Mouse (Mus musculus): ENCODE results near the gene Muc3a. TPM values are rescaled to one million over a fixed set of nuclear protein-coding genes. Genes with fewer than 3 reads are reported as not detected.

Muc3a gene
- polyA plus RNA-seq, 1 experiment from 2014 or later = not detected

DNA sequence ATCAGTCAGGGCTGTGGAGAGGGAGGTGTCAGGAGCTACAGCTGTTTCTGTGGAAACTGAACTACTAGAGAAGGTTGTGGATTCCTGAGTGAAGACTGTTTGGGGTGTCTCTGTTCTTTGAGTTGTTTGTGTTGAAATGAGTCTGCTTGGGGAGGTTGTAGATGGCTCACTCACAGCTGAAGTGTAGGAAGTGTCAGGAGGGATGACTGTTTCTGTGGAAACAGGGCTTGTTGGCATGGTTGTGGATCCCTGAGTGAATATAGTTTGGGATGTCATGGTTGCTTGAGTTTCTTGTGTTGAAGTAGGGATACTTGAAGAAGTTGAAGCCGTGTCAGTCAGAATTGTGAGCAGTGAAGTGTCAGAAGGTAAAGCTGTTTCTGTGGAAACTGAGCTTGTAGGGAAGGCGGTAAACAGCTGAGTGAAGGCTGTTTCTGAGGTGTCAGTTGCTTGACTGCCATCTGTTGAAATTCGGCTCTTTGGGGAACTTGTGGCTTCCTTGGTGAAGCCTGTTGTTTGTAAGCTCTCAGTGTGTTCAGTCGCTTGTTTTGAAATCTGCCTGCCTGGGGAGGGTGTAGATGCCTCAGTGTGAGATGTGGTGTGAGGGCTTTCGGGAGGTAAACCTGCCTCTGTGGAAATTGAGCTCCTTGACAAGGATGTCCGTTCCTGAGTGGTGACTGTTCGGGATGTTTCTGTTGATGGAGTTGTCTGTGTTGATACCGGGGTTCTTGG, 32.4 kb downstream of the Muc3a start:
- 80% methylated on average over 8 of the region's 8 CpGs for WGBS
- Histone ChIP-seq H3K9me3 (ENCODE audit: control insufficient read depth, low read length) (no peaks in the 10 kb centered on the region), H3K4me1 (replicated peaks; ENCODE audit: control insufficient read depth, insufficient read depth, low read length) (no peaks in the 10 kb centered on the region), H3K36me3 (ENCODE audit: control insufficient read depth, insufficient read depth) (no peaks in the 10 kb centered on the region), H3K27ac (ENCODE audit: low read length) (no peak overlapping the region), H3K4me3 (replicated peaks; ENCODE audit: low read length) (no peak overlapping the region), H3K9ac (replicated peaks; ENCODE audit: low read depth, low read length) (no peak overlapping the region), H3K27me3 (replicated peaks; ENCODE audit: control insufficient read depth, insufficient read depth, low read length) (no peaks in the 10 kb centered on the region), H3K4me2 (ENCODE audit: low read length) (no peak overlapping the region)
- no peak for ATAC-seq

DNA sequence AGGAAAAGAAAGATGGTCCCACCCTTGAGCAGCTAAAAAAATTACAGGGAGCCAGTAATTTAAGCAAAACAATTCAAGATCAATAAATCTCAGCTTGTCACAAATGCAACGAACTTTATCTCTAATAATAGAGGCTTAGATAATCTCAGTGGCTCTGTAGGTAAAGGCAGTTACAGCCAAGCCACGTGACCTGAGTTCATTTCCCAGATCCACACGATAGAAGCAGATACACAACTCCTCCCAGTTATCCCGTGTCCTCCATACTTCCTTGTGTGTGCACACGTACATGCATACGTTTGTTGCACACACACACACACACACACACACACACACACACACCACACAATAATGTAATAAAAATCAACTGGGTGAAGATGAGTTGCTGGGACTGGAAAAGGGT, 38.2 kb downstream of the Muc3a start:
- Histone ChIP-seq H3K4me3 (replicated peaks; ENCODE audit: low read length) (no peak overlapping the region), H3K36me3 (ENCODE audit: control insufficient read depth, insufficient read depth) (no peaks in the 10 kb centered on the region), H3K4me1 (replicated peaks; ENCODE audit: control insufficient read depth, insufficient read depth, low read length) (no peaks in the 10 kb centered on the region), H3K9ac (replicated peaks; ENCODE audit: low read depth, low read length) (no peak overlapping the region), H3K27me3 (replicated peaks; ENCODE audit: control insufficient read depth, insufficient read depth, low read length) (no peaks in the 10 kb centered on the region), H3K9me3 (ENCODE audit: control insufficient read depth, low read length) (no peaks in the 10 kb centered on the region), H3K27ac (ENCODE audit: low read length) (no peak overlapping the region), H3K4me2 (ENCODE audit: low read length) (no peak overlapping the region)
- 81% methylated on average over 6 of the region's 6 CpGs for WGBS
- ATAC-seq = no peak

DNA sequence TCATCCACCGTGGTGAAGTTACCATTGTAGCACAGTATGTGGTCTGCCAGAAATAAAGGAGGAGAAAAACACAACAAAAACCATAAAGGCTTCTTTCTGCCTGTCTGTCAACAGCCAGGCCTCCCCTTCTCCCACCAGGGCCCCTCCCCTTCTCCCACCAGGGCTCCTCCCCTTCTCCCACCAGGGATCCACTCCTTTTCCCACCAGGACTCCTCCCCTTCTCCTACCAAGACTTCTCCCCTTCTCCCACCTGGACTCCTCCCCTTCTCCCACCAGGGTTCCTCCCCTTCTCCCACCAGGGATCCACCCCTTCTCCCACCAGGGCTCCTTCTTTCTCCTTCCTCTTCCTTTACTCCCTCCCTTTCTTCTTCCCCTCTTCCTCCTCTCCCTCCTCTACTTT, 39.6 kb downstream of the Muc3a start:
- H3K4me1 ChIP-seq (replicated peaks; ENCODE audit: control insufficient read depth, insufficient read depth, low read length) = no peaks in the 10 kb centered on the region
- H3K9me3 ChIP-seq (ENCODE audit: control insufficient read depth, low read length) = no peaks in the 10 kb centered on the region
- no peak overlapping the region for H3K9ac ChIP-seq (replicated peaks; ENCODE audit: low read depth, low read length)
- H3K4me3 ChIP-seq (replicated peaks; ENCODE audit: low read length) = no peak overlapping the region
- no peak overlapping the region for H3K27ac ChIP-seq (ENCODE audit: low read length)
- H3K27me3 ChIP-seq (replicated peaks; ENCODE audit: control insufficient read depth, insufficient read depth, low read length) = no peaks in the 10 kb centered on the region
- H3K4me2 ChIP-seq (ENCODE audit: low read length) = no peak overlapping the region
- WGBS = 0% methylated on average over 1 of the region's 1 CpGs
- H3K36me3 ChIP-seq (ENCODE audit: control insufficient read depth, insufficient read depth) = no peaks in the 10 kb centered on the region
- ATAC-seq = no peak

DNA sequence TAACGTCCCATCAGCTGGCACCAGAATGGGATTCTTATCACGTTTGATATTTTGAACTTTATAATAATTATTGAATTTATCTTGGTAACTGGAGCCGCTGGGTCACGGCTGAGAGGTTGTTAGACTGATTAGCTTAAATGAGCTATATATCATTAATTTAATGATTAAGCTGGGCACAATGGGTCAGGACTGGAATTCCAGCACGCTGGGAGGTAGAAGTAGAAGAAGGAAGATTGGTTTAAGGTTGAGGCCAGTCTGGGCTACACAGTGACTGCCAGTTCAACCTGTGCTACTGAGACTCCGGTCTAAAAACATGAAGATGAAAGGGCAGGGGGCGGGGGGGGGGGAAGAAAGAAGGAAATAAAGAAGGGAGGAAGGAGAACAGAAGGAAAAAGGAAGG, 40.7 kb downstream of the Muc3a start:
- Histone ChIP-seq H3K27ac (ENCODE audit: low read length) (no peak overlapping the region), H3K9me3 (ENCODE audit: control insufficient read depth, low read length) (no peaks in the 10 kb centered on the region), H3K9ac (replicated peaks; ENCODE audit: low read depth, low read length) (no peak overlapping the region), H3K4me1 (replicated peaks; ENCODE audit: control insufficient read depth, insufficient read depth, low read length) (no peaks in the 10 kb centered on the region), H3K4me3 (replicated peaks; ENCODE audit: low read length) (no peak overlapping the region), H3K27me3 (replicated peaks; ENCODE audit: control insufficient read depth, insufficient read depth, low read length) (no peaks in the 10 kb centered on the region), H3K36me3 (ENCODE audit: control insufficient read depth, insufficient read depth) (no peaks in the 10 kb centered on the region), H3K4me2 (ENCODE audit: low read length) (no peak overlapping the region)
- 81% methylated on average over 6 of the region's 7 CpGs for WGBS
- no peak for ATAC-seq

DNA sequence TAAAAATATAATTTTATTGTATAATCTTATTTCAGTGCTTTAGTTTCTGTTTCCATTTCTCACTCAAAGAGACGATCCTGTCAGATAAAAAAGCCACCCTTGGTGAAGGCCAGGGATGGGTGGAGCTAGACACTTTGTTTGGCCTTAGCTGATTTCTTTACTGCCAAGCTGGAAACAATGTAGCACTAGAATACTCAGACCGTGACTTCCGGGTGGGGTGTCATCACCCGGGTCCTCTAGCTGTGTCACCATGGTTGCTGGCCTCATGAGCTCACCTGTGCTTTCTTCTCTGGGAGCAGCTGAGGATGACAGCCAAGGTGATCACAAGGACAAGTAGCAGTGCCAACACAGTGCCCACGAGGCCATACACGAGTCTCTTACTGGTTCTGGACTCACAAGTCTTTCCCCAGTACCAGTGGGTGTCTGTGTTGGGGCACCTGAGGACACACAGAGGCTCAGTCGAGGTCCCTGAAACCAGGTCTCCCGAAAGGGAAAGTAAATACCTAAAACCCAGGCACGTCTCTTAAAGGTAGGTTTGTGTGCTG, 41.3 kb downstream of the Muc3a start:
- Histone ChIP-seq H3K4me3 (replicated peaks; ENCODE audit: low read length) (no peak overlapping the region), H3K9me3 (ENCODE audit: control insufficient read depth, low read length) (no peaks in the 10 kb centered on the region), H3K4me1 (replicated peaks; ENCODE audit: control insufficient read depth, insufficient read depth, low read length) (no peaks in the 10 kb centered on the region), H3K27ac (ENCODE audit: low read length) (no peak overlapping the region), H3K4me2 (ENCODE audit: low read length) (no peak overlapping the region), H3K36me3 (ENCODE audit: control insufficient read depth, insufficient read depth) (no peaks in the 10 kb centered on the region), H3K9ac (replicated peaks; ENCODE audit: low read depth, low read length) (no peak overlapping the region), H3K27me3 (replicated peaks; ENCODE audit: control insufficient read depth, insufficient read depth, low read length) (no peaks in the 10 kb centered on the region)
- 77% methylated on average over 9 of the region's 9 CpGs for WGBS
- no peak for ATAC-seq

DNA sequence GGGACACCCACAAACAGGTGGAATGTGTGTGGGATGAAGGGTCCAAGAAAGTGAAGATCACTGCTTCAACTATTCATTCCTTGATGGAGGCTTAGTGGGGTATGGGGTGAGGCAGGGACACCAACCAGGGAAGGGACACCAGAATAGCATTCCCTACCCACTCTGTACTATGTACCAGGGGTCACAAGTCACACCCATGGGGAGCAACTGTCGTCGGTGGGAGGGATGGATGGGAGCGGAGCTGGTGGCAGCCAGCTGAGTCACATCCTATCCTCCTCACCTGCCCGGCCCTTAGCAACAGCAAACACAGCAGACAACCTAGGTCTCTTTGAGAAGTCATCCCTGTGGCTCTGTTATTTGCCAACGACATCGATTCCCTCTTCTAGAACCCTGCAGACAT, 44.6 kb downstream of the Muc3a start:
- WGBS = 78% methylated on average over 6 of the region's 6 CpGs
- Histone ChIP-seq H3K4me1 (replicated peaks; ENCODE audit: control insufficient read depth, insufficient read depth, low read length) (no peaks in the 10 kb centered on the region), H3K9ac (replicated peaks; ENCODE audit: low read depth, low read length) (no peak overlapping the region), H3K27ac (ENCODE audit: low read length) (no peak overlapping the region), H3K4me3 (replicated peaks; ENCODE audit: low read length) (no peak overlapping the region), H3K27me3 (replicated peaks; ENCODE audit: control insufficient read depth, insufficient read depth, low read length) (no peaks in the 10 kb centered on the region), H3K36me3 (ENCODE audit: control insufficient read depth, insufficient read depth) (no peaks in the 10 kb centered on the region), H3K9me3 (ENCODE audit: control insufficient read depth, low read length) (no peaks in the 10 kb centered on the region), H3K4me2 (ENCODE audit: low read length) (no peak overlapping the region)
- no peak for ATAC-seq

DNA sequence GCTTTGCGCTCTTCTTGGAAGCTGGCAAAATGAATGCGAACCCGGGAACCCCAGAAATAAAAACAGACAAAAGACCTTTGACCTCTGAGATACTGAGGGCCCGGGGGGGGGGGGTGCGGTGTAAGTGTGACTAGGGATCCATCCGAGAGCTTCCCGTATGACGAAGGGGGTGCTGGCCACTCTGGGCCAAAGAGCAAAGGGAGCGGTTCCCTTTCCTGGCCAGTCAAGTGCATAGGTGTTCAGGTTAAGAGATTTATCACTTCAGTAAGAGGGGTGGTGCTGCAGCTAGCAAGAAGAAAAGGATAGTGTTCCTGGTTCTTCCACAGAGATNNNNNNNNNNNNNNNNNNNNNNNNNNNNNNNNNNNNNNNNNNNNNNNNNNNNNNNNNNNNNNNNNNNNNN, 46.2 kb downstream of the Muc3a start:
- no peaks in the 10 kb centered on the region for H3K27me3 ChIP-seq (replicated peaks; ENCODE audit: control insufficient read depth, insufficient read depth, low read length)
- H3K4me3 ChIP-seq (replicated peaks; ENCODE audit: low read length) = no peak overlapping the region
- no peak overlapping the region for H3K4me2 ChIP-seq (ENCODE audit: low read length)
- H3K9me3 ChIP-seq (ENCODE audit: control insufficient read depth, low read length) = no peaks in the 10 kb centered on the region
- H3K9ac ChIP-seq (replicated peaks; ENCODE audit: low read depth, low read length) = no peak overlapping the region
- no peak for ATAC-seq
- no peaks in the 10 kb centered on the region for H3K36me3 ChIP-seq (ENCODE audit: control insufficient read depth, insufficient read depth)
- H3K27ac ChIP-seq (ENCODE audit: low read length) = no peak overlapping the region
- WGBS = 84% methylated on average over 9 of the region's 9 CpGs
- no peaks in the 10 kb centered on the region for H3K4me1 ChIP-seq (replicated peaks; ENCODE audit: control insufficient read depth, insufficient read depth, low read length)

DNA sequence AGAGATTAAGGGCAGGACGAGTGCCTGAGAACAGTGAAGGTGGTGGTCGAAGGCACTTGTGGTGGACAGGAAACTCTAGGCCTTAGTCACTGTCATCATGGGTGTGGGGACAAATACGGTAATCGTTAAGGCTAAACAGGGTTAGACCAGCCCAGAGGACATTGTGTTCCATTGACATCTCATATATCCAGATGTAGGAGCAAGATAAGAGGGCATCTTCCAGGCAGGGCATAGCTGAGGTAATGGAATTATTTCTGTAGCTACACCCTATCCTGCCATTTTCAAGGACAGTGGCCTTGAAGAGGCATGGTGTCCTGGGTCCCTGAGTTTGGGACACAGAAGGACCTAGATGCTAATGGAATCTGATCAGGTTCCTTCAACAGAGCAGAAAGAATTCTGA, 50.3 kb downstream of the Muc3a start:
- Histone ChIP-seq H3K4me2 (ENCODE audit: low read length) (no peak overlapping the region), H3K4me1 (replicated peaks; ENCODE audit: control insufficient read depth, insufficient read depth, low read length) (no peaks in the 10 kb centered on the region), H3K9me3 (ENCODE audit: control insufficient read depth, low read length) (0 out of 2 replicates have a peak, but pooled peaks cover 2% of the 10 kb centered on the region), H3K9ac (replicated peaks; ENCODE audit: low read depth, low read length) (no peak overlapping the region), H3K27me3 (replicated peaks; ENCODE audit: control insufficient read depth, insufficient read depth, low read length) (no peaks in the 10 kb centered on the region), H3K36me3 (ENCODE audit: control insufficient read depth, insufficient read depth) (no peaks in the 10 kb centered on the region), H3K27ac (ENCODE audit: low read length) (no peak overlapping the region), H3K4me3 (replicated peaks; ENCODE audit: low read length) (no peak overlapping the region)
- no peak for ATAC-seq
- 73% methylated on average over 4 of the region's 4 CpGs for WGBS

DNA sequence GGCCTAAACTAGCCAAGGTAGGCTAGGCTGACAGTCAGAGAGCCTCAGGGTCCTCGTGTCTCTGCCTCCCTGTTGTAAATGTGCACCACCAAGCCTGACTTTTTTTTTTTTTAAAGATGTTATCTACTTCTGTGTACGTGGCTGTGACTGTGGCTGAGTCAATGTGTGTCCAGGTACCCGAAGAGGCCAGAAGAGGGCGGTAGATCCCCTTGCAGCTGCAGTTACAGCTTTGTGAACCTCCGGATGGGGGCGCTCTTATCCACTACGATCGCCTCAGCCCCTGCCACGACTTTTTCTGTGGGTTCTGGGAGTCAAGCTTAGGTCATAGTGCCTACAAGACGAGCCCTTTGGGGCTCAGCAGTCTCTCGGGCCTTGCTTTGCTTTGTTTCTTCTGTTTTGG, 52.7 kb downstream of the Muc3a start:
- Histone ChIP-seq H3K4me3 (replicated peaks; ENCODE audit: low read length) (no peak overlapping the region), H3K27me3 (replicated peaks; ENCODE audit: control insufficient read depth, insufficient read depth, low read length) (no peaks in the 10 kb centered on the region), H3K4me2 (ENCODE audit: low read length) (no peak overlapping the region), H3K9me3 (ENCODE audit: control insufficient read depth, low read length) (0 out of 2 replicates have a peak, but pooled peaks cover 2% of the 10 kb centered on the region), H3K9ac (replicated peaks; ENCODE audit: low read depth, low read length) (no peak overlapping the region), H3K27ac (ENCODE audit: low read length) (no peak overlapping the region), H3K36me3 (ENCODE audit: control insufficient read depth, insufficient read depth) (no peaks in the 10 kb centered on the region), H3K4me1 (replicated peaks; ENCODE audit: control insufficient read depth, insufficient read depth, low read length) (no peaks in the 10 kb centered on the region)
- WGBS = 35% methylated on average over 11 of the region's 11 CpGs
- ATAC-seq = no peak
